Comparison of ENCODE assay signal across 9 mouse cellular contexts in the genomic region with DNA sequence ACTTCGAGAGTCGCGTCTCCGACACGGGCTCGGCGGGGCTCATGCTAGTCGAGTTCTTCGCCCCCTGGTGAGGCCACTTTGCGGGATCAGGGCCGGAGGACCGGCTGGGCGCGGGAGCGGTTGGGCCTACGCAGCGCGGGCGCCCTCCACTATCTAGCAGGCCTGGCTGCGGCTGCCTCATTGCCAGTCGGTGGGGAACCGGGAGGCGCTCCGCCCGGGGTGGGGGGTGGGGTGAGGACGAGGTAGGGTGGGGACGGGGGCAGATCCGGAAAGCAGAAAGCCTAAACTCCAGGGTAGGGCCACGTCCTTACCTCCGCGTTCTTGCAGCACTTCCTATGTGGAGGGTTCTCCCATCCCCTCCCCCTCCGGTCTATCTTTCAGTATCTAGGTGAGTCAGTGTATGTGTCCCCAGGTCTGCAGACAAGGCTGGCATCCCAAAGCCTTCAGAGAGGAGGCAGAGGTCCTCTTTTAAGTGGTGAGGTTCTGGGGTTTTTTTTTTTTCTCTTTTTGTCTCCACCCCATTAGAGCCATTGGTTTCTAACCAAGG. TPM values are rescaled to one million over a fixed set of nuclear protein-coding genes. Genes with fewer than 3 reads are reported as not detected.
DNase-seq lines count a peak whose midpoint lies in the region; ATAC-seq and TF ChIP-seq lines count a peak whose summit lies in the region.
"Had no signal": no experiment of that assay in that cellular context is flagged by ENCODE, and none has a peak within 500 bp of the region (broad histone marks: within the 10 kb centered on the region; RNA-seq: fewer than 3 reads in every experiment).

No protein-coding gene starts in this region.

- H3K9ac ChIP-seq in heart, embryonic 15.5 days: peak overlapping the region; percentile 100
- H3K9ac ChIP-seq in limb, embryonic 14.5 days (ENCODE audit: low read depth, low read length, severe bottlenecking): peak overlapping the region; percentile 97
- H3K9ac ChIP-seq in midbrain, embryonic 15.5 days: peak overlapping the region; percentile 90

- peak overlapping the region; percentile 72 for H3K4me2 ChIP-seq in heart, embryonic 15.5 days
- H3K4me2 ChIP-seq in limb, embryonic 14.5 days (replicated peaks; ENCODE audit: low read depth, low read length, severe bottlenecking): peak overlapping the region; percentile 66
- H3K4me2 ChIP-seq in midbrain, embryonic 15.5 days: peak overlapping the region; percentile 66

- ATAC-seq in heart, embryonic 15.5 days (replicated peaks; ENCODE audit: insufficient number of reproducible peaks, insufficient read depth, low FRiP score, low read depth): peak; percentile 54
- peak; percentile 14 for ATAC-seq in limb, embryonic 14.5 days (ENCODE audit: low FRiP score, low read depth)
- ATAC-seq in midbrain, embryonic 15.5 days (replicated peaks): peak; percentile 64

- H3K9me3 ChIP-seq in heart, embryonic 15.5 days (replicated peaks): no peaks in the 10 kb centered on the region
- no peaks in the 10 kb centered on the region for H3K9me3 ChIP-seq in limb, embryonic 14.5 days (ENCODE audit: control insufficient read depth, low read length)
- H3K9me3 ChIP-seq in midbrain, embryonic 15.5 days: no peaks in the 10 kb centered on the region

- peak overlapping the region; percentile 99 for H3K27ac ChIP-seq in heart, embryonic 15.5 days
- H3K27ac ChIP-seq in limb, embryonic 14.5 days (replicated peaks; ENCODE audit: low read depth, low read length): peak overlapping the region; percentile 97
- H3K27ac ChIP-seq in midbrain, embryonic 15.5 days: peak overlapping the region; percentile 95

- H3K4me1 ChIP-seq in heart, embryonic 15.5 days (replicated peaks): peaks cover 20% of the 10 kb centered on the region
- H3K4me1 ChIP-seq in limb, embryonic 14.5 days (ENCODE audit: control insufficient read depth, insufficient read depth, low read length): peaks cover 18% of the 10 kb centered on the region
- peaks cover 31% of the 10 kb centered on the region for H3K4me1 ChIP-seq in midbrain, embryonic 15.5 days

- peaks cover 17% of the 10 kb centered on the region for H3K36me3 ChIP-seq in heart, embryonic 15.5 days
- H3K36me3 ChIP-seq in limb, embryonic 14.5 days (ENCODE audit: control insufficient read depth, insufficient read depth, low read length): peaks cover 33% of the 10 kb centered on the region
- no peaks in the 10 kb centered on the region; the same call in 1 of the 2 replicates for H3K36me3 ChIP-seq in midbrain, embryonic 15.5 days (replicated peaks)

- TF ChIP-seq POLR2A in limb, embryonic 14.5 days (IDR thresholded peaks at IDR 0.05; ENCODE audit: borderline replicate concordance, extremely low read depth, insufficient read depth, insufficient read length): no peak

- WGBS in heart, embryonic 15.5 days: 0% methylated on average over 32 of the region's 32 CpGs
- WGBS in limb, embryonic 14.5 days: 0% methylated on average over 28 of the region's 32 CpGs
- 0% methylated on average over 32 of the region's 32 CpGs for WGBS in midbrain, embryonic 15.5 days

- peak; percentile 55 for DNase-seq in kidney, adult 18-20 months
- DNase-seq in kidney, postnatal 14 days: no peak
- peak; percentile 82 for DNase-seq in ES-CJ7 (ENCODE audit: low read depth, low spot score)
- peak; percentile 61 for DNase-seq in cerebellum, adult 9-10 months
- peak; percentile 22 for DNase-seq in limb, embryonic 14.5 days (ENCODE audit: low spot score)
- DNase-seq in gastrocnemius, postnatal 25 days: no peak

- no peaks in the 10 kb centered on the region for H3K27me3 ChIP-seq in heart, embryonic 15.5 days
- H3K27me3 ChIP-seq in limb, embryonic 14.5 days (ENCODE audit: control insufficient read depth, insufficient read depth, low read length): no peaks in the 10 kb centered on the region
- H3K27me3 ChIP-seq in midbrain, embryonic 15.5 days (replicated peaks): no peaks in the 10 kb centered on the region

- H3K4me3 ChIP-seq in heart, embryonic 15.5 days: peak overlapping the region; percentile 100
- H3K4me3 ChIP-seq in limb, embryonic 14.5 days (replicated peaks; ENCODE audit: low read length): peak overlapping the region; percentile 66
- H3K4me3 ChIP-seq in midbrain, embryonic 15.5 days: peak overlapping the region; percentile 90

RNA-seq across cellular contexts. Expression of gene Catsper2, which starts 0.6 kb away (rescaled TPM):
- polyA plus RNA-seq in heart, embryonic 15.5 days (2015; fragmentation: Nextera tagmentation; extraction: Ambion mirVana): 2.0 and 2.5 TPM in 2 replicates
- polyA plus RNA-seq in limb, embryonic 14.5 days (2012; rRNA removed): 4.1 and 4.8 TPM in 2 replicates
- polyA plus RNA-seq in limb, embryonic 14.5 days (2014; fragmentation: Nextera tagmentation; extraction: Ambion mirVana): 1.7 and 2.9 TPM in 2 replicates
- polyA plus RNA-seq in midbrain, embryonic 15.5 days (2015; fragmentation: Nextera tagmentation; extraction: Ambion mirVana): 5.9 and 7.0 TPM in 2 replicates
- 1 to 10 TPM; 1.9 TPM for total RNA-seq in gastrocnemius, postnatal 25 days (2021)

RNA-seq across cellular contexts. Expression of gene Pdia3, which starts 0.6 kb away (rescaled TPM):
- polyA plus RNA-seq in heart, embryonic 15.5 days (2015; fragmentation: Nextera tagmentation; extraction: Ambion mirVana): 441 and 490 TPM in 2 replicates
- 395 and 416 TPM in 2 replicates for polyA plus RNA-seq in limb, embryonic 14.5 days (2012; rRNA removed)
- 523 and 526 TPM in 2 replicates for polyA plus RNA-seq in limb, embryonic 14.5 days (2014; fragmentation: Nextera tagmentation; extraction: Ambion mirVana)
- polyA plus RNA-seq in midbrain, embryonic 15.5 days (2015; fragmentation: Nextera tagmentation; extraction: Ambion mirVana): 351 and 354 TPM in 2 replicates
- total RNA-seq in gastrocnemius, postnatal 25 days (2021): 10 to 100 TPM; 46.2 to 51.0 TPM

RNA-seq across cellular contexts. Expression of gene Strc, which starts 27.2 kb away (rescaled TPM):
- not detected in 2 replicates for polyA plus RNA-seq in heart, embryonic 15.5 days (2015; fragmentation: Nextera tagmentation; extraction: Ambion mirVana)
- polyA plus RNA-seq in limb, embryonic 14.5 days (2012; rRNA removed): 0.01 TPM in 2 replicates
- polyA plus RNA-seq in limb, embryonic 14.5 days (2014; fragmentation: Nextera tagmentation; extraction: Ambion mirVana): not detected in 2 replicates
- not detected in 2 replicates for polyA plus RNA-seq in midbrain, embryonic 15.5 days (2015; fragmentation: Nextera tagmentation; extraction: Ambion mirVana)
- under 1 TPM in 1 of 2 experiments, not detected in 1; 0.08 TPM for total RNA-seq in gastrocnemius, postnatal 25 days (2021)
- total RNA-seq: gastrocnemius, postnatal 4 days had no signal

RNA-seq across cellular contexts. Expression of gene Ell3, which starts 29.9 kb away (rescaled TPM):
- 1.00 and 1.6 TPM in 2 replicates for polyA plus RNA-seq in heart, embryonic 15.5 days (2015; fragmentation: Nextera tagmentation; extraction: Ambion mirVana)
- 3.0 and 4.8 TPM in 2 replicates for polyA plus RNA-seq in limb, embryonic 14.5 days (2012; rRNA removed)
- polyA plus RNA-seq in limb, embryonic 14.5 days (2014; fragmentation: Nextera tagmentation; extraction: Ambion mirVana): 6.3 and 8.2 TPM in 2 replicates
- 2.2 and 3.0 TPM in 2 replicates for polyA plus RNA-seq in midbrain, embryonic 15.5 days (2015; fragmentation: Nextera tagmentation; extraction: Ambion mirVana)
- total RNA-seq in gastrocnemius, postnatal 25 days (2021): not detected

RNA-seq across cellular contexts. Expression of gene Serf2, which starts 34.8 kb away (rescaled TPM):
- polyA plus RNA-seq in heart, embryonic 15.5 days (2015; fragmentation: Nextera tagmentation; extraction: Ambion mirVana): 466 and 549 TPM in 2 replicates
- polyA plus RNA-seq in limb, embryonic 14.5 days (2012; rRNA removed): 459 and 792 TPM in 2 replicates
- polyA plus RNA-seq in limb, embryonic 14.5 days (2014; fragmentation: Nextera tagmentation; extraction: Ambion mirVana): 635 and 646 TPM in 2 replicates
- polyA plus RNA-seq in midbrain, embryonic 15.5 days (2015; fragmentation: Nextera tagmentation; extraction: Ambion mirVana): 267 and 285 TPM in 2 replicates
- total RNA-seq in gastrocnemius, postnatal 25 days (2021): 100 to 1,000 TPM; 315 to 360 TPM

Comparison
In these comparisons a context has a peak if more than half of its experiments do, and no peak if none do; other contexts are left out.
1. DNase-seq: peak in kidney, adult 18-20 months (single experiment), ES-CJ7 (single experiment), cerebellum, adult 9-10 months (single experiment) and limb, embryonic 14.5 days (single experiment); none in kidney, postnatal 14 days (single experiment) and gastrocnemius, postnatal 25 days (single experiment).
2. ATAC-seq: peak in every context shown above with its lines; median percentile 64 in midbrain, embryonic 15.5 days; 54 in heart, embryonic 15.5 days; 14 in limb, embryonic 14.5 days.
3. Peak in every context shown above with its lines, with median percentiles within 50 percentile points of each other: H3K27ac ChIP-seq, H3K4me2 ChIP-seq, H3K4me3 ChIP-seq and H3K9ac ChIP-seq.